Mouse (Mus musculus): ENCODE data around the gene Rps17.
A peak's percentile ranks its signal among the peaks of the same experiment; 100 is the strongest.

Rps17 gene

GRCm38 (mm10) chr7:81344544-81345446, at the start of gene Rps17:
Gene Rps17, minus strand, starts transcription at chr7:81345254.
- DNase-seq: peak; percentile 95 to 98

- no peak for DNase-seq
These were observed 34.3 kb upstream of the Rps17 start for GRCm38 (mm10) chr7:81379363-81379762.

GRCm38 (mm10) chr7:81372337-81372920, 27.4 kb upstream of the Rps17 start:
- no peak for DNase-seq

- no peak for DNase-seq
These were observed 26.8 kb upstream of the Rps17 start for GRCm38 (mm10) chr7:81371811-81372210.

GRCm38 (mm10) chr7:81369724-81370123, 24.7 kb upstream of the Rps17 start:
- no peak for DNase-seq

- DNase-seq: no peak
These were observed 22.9 kb upstream of the Rps17 start for GRCm38 (mm10) chr7:81367946-81368345.

- no peak for DNase-seq
These were observed 11.9 kb upstream of the Rps17 start for GRCm38 (mm10) chr7:81356975-81357374.

GRCm38 (mm10) chr7:81356360-81356759, 11.3 kb upstream of the Rps17 start:
- DNase-seq: no peak

- no peak for DNase-seq
These were observed 10.7 kb upstream of the Rps17 start for GRCm38 (mm10) chr7:81355746-81356145.

GRCm38 (mm10) chr7:81351826-81352225, 6.8 kb upstream of the Rps17 start:
- peak; percentile 33 to 50 for DNase-seq

- DNase-seq: no peak
These were observed 3.2 kb upstream of the Rps17 start for GRCm38 (mm10) chr7:81348206-81348605.

- DNase-seq: no peak
These were observed 555 bp upstream of the Rps17 start for GRCm38 (mm10) chr7:81345447-81346170.

- DNase-seq: no peak
These were observed 1.2 kb downstream of the Rps17 start for GRCm38 (mm10) chr7:81343831-81344230.

- no peak for DNase-seq
These were observed 1.7 kb downstream of the Rps17 start for GRCm38 (mm10) chr7:81343316-81343715.

- DNase-seq: no peak
These were observed 2.5 kb downstream of the Rps17 start for GRCm38 (mm10) chr7:81342356-81343094.

- DNase-seq: no peak
These were observed 3.5 kb downstream of the Rps17 start for GRCm38 (mm10) chr7:81341563-81341962.

GRCm38 (mm10) chr7:81339783-81340182, 5.3 kb downstream of the Rps17 start:
- peak; percentile 56 to 62 for DNase-seq

- DNase-seq: no peak
These were observed 6.6 kb downstream of the Rps17 start for GRCm38 (mm10) chr7:81338522-81338873.

- no peak for DNase-seq
These were observed 7.1 kb downstream of the Rps17 start for GRCm38 (mm10) chr7:81337785-81338521.

GRCm38 (mm10) chr7:81336432-81336786, 8.6 kb downstream of the Rps17 start:
- DNase-seq: peak; percentile 37 to 44

- DNase-seq: no peak
These were observed 9.2 kb downstream of the Rps17 start for GRCm38 (mm10) chr7:81335705-81336431.

GRCm38 (mm10) chr7:81331851-81332250, 13.2 kb downstream of the Rps17 start:
- DNase-seq: no peak

All from thymus, postnatal 36 days (tissue).